Mouse (Mus musculus) heart, embryonic 10.5 days (tissue): ENCODE measurements around the gene Frs2. TPM values are rescaled to one million over a fixed set of nuclear protein-coding genes. Genes with fewer than 3 reads are reported as not detected.

Experiments
- DNase-seq: peaks from one replicate; pipeline ENCODE4 v3.0.0-alpha.2; 2017; ENCODE audit warnings: low spot score
- H3K27ac ChIP-seq: fragments of 300-500 bp; sonication (generic); 2 replicates; pipeline ENCODE4 v1.5.1; 2016; ENCODE audit warnings: mild to moderate bottlenecking
- H3K27me3 ChIP-seq: fragments of 300-500 bp; sonication (generic); 2 replicates; pipeline ENCODE4 v1.6.1; 2016; ENCODE audit warnings: mild to moderate bottlenecking; ENCODE audit not compliant: poor library complexity, insufficient read depth, severe bottlenecking
- H3K36me3 ChIP-seq: fragments of 300-500 bp; sonication (generic); 2 replicates; pipeline ENCODE4 v1.6.1; 2016; ENCODE audit warnings: mild to moderate bottlenecking, moderate library complexity
- H3K4me1 ChIP-seq: fragments of 300-500 bp; sonication (generic); 2 replicates; pipeline ENCODE4 v1.6.1; 2016; ENCODE audit warnings: mild to moderate bottlenecking
- H3K4me3 ChIP-seq: fragments of 300-500 bp; sonication (generic); 2 replicates; pipeline ENCODE4 v1.5.1; 2016; ENCODE audit warnings: mild to moderate bottlenecking, moderate library complexity
- H3K9me3 ChIP-seq: fragments of 300-500 bp; sonication (generic); 2 replicates; pipeline ENCODE4 v1.6.1; 2016; ENCODE audit warnings: mild to moderate bottlenecking, moderate library complexity
- WGBS: fragments of 180-500 bp; shearing (Covaris S2); methylation state at CpG from one replicate; pipeline ENCODE4 v1.1.7; 2016; 5-methylcytosine and 5-hydroxymethylcytosine counted together
- polyA plus RNA-seq: library from polyadenylated mRNA; unstranded; fragments of >200 nt; fragmentation: Nextera tagmentation; extraction: Ambion mirVana; gene quantifications from 2 replicates; pipeline ENCODE4 v1.2.1, GENCODE M21; 2016

The Frs2 gene
- polyA plus RNA-seq, result 20.0 and 23.0 TPM in 2 replicates

DNA sequence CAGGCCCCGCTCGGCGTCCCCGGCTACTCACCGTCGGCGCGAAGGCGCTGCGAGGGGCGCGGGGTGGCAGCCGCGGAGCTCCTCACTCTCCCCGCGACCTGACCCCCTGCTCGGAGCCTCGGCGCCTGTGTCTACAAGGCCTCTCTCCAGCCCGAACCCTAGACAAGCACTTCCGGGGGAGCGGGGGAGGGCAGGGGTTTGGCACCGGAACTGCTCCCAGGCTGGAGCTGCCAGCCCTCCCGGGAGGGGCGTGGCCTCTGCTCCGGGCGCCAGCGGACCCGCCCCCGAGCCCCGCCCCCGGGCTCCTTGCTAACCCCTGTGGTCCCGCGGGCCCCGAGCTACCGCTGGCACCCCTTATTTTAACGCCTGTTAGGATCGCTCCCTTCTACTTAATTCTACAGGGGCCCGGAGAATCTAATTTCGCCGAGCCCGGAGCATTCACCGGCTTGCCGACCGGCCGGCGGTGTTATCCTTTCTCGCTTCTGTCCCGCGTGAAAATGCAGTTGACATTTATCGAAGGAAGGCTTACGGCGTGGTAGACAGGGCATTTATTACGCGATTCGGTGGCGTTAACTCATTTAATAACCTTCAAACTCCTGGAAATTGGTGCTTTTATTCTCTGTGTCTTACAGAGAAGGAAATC is at the start of gene Frs2:
Frs2 (minus strand) TSS at position 174 of the 643 bp plus-strand sequence.
- peak; percentile 98 for DNase-seq
- Histone ChIP-seq H3K27me3 (no peaks in the 10 kb centered on the region), H3K27ac (peak within 1 kb of the TSS; percentile 98), H3K36me3 (no peaks in the 10 kb centered on the region), H3K4me1 (peaks cover 56% of the 10 kb centered on the region), H3K9me3 (no peaks in the 10 kb centered on the region), H3K4me3 (peak within 1 kb of the TSS; percentile 99)
- under 1% methylated on average over 57 of the region's 57 CpGs for WGBS

DNA sequence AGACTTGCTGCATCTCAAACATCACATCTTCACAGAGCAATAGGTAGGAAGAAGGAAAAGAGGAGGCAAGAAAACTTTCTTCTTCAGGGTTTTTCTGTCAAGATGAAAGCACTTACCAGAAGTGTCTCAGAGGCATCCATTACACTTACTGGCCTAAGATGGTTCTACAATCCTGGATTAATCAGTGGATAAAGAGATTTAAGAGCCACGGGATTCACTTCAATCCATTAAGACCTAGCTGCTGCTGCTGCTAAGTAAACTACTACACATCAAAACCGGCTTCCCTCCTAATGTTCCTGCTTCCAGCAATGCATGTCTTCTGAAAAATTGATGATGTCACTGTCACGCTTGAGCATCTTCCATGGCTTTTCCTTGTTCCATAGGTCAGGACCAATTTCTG is 48.4 kb upstream of the Frs2 start:
- no peak overlapping the region for H3K27ac ChIP-seq
- no peaks in the 10 kb centered on the region for H3K36me3 ChIP-seq
- no peaks in the 10 kb centered on the region for H3K9me3 ChIP-seq
- H3K4me3 ChIP-seq, result no peak overlapping the region
- H3K4me1 ChIP-seq, result peaks cover 15% of the 10 kb centered on the region
- no peaks in the 10 kb centered on the region for H3K27me3 ChIP-seq
- DNase-seq, result no peak
- WGBS, result 88% methylated on average over 3 of the region's 3 CpGs

DNA sequence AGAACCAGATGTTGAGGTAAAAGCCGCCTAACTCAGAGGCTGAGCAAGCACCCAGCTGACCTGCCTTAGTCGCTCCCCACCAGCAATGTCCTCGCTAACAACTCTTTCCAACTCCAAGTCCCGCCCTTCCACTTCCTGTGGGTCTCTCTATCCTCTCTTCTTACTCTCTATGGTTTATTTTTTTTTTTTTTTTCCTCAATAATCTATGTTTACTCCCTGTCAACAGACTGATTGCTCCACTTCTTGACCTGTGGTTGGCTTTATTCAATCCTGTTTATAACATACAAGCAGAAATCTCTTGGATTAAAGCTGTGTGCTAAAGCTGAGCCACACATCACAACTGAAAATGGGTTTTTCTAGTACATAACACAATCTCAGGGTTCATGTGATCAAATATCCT is 47.4 kb upstream of the Frs2 start:
- Histone ChIP-seq H3K27ac (no peak overlapping the region), H3K27me3 (no peaks in the 10 kb centered on the region), H3K9me3 (no peaks in the 10 kb centered on the region), H3K4me3 (no peak overlapping the region), H3K4me1 (peaks cover 15% of the 10 kb centered on the region), H3K36me3 (no peaks in the 10 kb centered on the region)
- no peak for DNase-seq
- 91% methylated on average over 4 of the region's 4 CpGs for WGBS

DNA sequence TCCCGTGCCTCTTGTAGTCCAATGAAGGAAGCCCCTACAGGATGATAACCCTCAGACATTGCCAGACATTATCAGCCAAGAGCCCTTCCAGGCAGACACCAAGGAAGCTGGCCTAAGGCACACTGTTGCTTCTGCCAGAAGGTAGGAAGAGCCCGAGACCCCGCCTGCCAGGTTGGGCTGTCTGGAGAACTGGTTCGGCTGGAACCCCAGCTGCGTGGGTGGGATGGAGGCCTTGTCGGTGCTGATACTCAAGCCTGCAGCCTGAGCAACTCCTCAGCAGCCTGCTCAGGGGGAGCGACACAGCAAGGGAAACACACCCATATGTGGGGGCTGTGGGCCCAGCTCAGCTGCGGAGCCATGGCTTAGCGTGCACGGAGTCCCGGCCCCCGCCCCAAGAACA is 46.7 kb upstream of the Frs2 start:
- Histone ChIP-seq H3K4me1 (peaks cover 15% of the 10 kb centered on the region), H3K4me3 (no peak overlapping the region), H3K36me3 (no peaks in the 10 kb centered on the region), H3K27ac (no peak overlapping the region), H3K27me3 (no peaks in the 10 kb centered on the region), H3K9me3 (no peaks in the 10 kb centered on the region)
- 87% methylated on average over 12 of the region's 12 CpGs for WGBS
- no peak for DNase-seq

- no peak for DNase-seq
- WGBS, result 84% methylated on average over 5 of the region's 5 CpGs
- Histone ChIP-seq H3K27me3 (no peaks in the 10 kb centered on the region), H3K27ac (no peak overlapping the region), H3K36me3 (no peaks in the 10 kb centered on the region), H3K9me3 (no peaks in the 10 kb centered on the region), H3K4me3 (no peak overlapping the region), H3K4me1 (peaks cover 7% of the 10 kb centered on the region)
These were observed 45.0 kb upstream of the Frs2 start for GRCm38 (mm10) chr10:117193364-117193763.

DNA sequence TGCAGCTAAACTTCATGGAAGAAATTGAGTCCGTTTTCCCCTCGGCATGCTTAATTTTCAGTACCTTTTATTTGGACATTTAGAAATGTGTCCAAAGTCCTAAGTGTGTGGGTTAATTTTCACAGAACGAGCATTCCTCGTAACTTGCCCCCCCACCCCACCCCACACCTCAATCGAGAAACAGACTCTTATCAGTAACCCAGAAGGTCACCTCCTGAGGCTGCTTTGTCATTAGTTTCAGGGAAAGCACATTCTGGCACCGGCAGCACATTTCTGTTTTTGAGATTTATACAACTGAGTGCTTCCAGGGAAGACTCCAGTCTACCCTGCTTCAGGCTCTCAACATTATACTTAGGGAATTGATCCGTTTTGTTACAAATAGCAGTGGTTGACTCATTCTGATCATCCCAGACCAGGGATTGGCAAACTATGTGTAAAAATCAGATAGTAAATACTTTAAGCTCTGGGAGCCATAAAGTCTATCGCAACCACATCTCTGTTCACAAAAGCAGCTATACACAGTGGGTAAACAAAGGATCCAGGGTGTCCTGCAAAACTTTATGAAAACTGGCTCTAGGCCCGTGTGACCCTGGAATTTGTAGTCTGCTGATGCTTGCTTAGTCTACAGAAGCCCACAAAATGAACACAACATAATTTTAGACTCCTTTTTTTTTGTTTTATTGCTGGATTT is 37.2 kb upstream of the Frs2 start:
- H3K36me3 ChIP-seq, result no peaks in the 10 kb centered on the region
- H3K27me3 ChIP-seq, result no peaks in the 10 kb centered on the region
- no peak overlapping the region for H3K4me3 ChIP-seq
- no peak for DNase-seq
- 46% methylated on average over 9 of the region's 9 CpGs for WGBS
- H3K9me3 ChIP-seq, result no peaks in the 10 kb centered on the region
- H3K27ac ChIP-seq, result peak overlapping the region; percentile 42
- peaks cover 19% of the 10 kb centered on the region for H3K4me1 ChIP-seq

DNA sequence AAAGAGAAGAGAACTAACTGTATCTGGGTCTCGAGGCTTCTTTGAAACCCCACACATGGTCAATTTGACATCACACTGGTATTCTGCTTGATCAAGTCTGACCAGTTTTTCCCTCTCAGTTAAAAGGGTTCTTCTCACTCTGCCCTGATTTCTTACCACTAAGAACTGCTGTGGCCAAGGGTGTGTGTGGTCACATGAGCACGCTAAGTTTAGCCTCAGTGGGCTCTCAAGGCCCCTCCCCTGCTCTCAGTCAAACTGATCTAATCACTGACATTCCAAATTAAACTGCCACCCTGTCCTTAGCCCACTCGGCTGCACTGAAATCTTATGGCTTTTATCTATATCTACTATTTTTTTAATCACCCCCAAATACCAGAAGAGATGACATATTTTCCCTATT is 32.8 kb upstream of the Frs2 start:
- peak overlapping the region; percentile 74 for H3K27ac ChIP-seq
- no peak overlapping the region for H3K4me3 ChIP-seq
- peaks cover 20% of the 10 kb centered on the region for H3K4me1 ChIP-seq
- 25% methylated on average over 3 of the region's 3 CpGs for WGBS
- no peak for DNase-seq
- H3K27me3 ChIP-seq, result no peaks in the 10 kb centered on the region
- H3K9me3 ChIP-seq, result no peaks in the 10 kb centered on the region
- H3K36me3 ChIP-seq, result no peaks in the 10 kb centered on the region

GRCm38 (mm10) chr10:117174645-117175044 is 26.3 kb upstream of the Frs2 start:
- DNase-seq, result no peak
- Histone ChIP-seq H3K27ac (peak overlapping the region; percentile 73), H3K27me3 (no peaks in the 10 kb centered on the region), H3K36me3 (no peaks in the 10 kb centered on the region), H3K9me3 (no peaks in the 10 kb centered on the region), H3K4me3 (peak overlapping the region; percentile 36; the same call in 1 of the 2 replicates), H3K4me1 (peaks cover 21% of the 10 kb centered on the region)
- 42% methylated on average over 12 of the region's 12 CpGs for WGBS

DNA sequence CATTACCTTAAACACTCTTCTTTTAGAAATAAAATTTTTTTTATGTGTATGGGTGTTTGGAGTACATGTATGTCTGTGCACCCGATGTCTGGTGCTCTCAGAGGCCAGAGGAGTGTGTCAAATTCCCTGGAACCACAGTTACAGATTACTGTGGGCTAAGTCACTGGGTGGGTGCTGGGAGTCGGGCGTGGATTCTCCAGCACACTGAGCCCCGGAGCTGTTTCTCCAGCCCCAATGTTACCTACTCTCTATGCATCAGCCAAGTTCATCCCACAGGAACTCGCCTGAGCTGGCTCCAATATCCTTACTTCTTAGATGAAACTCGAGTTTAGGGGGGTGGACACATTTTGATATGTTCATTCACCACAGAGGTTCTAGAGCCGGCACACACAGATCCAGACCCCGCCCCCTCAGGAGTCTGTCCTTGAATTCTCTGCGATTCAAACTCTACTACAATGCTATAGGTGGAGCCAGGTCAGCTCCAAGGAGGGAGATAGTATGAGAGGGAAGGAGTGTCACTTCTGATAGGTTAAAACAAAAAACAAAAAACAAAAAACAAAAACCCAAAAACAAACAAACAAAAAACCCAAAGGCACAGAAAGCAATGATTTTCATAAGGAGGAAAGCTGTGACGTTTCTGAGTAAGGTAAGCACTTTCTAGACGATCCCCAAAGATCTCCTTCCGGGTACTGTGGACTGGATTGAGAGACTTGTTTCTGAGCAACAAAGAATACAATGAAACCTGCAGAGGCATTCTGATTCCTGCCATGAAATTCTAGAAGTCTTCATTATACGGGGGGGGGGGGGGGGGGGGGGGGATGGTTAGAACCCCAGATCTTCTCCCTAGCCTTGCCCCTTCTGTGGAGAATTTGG is 25.5 kb upstream of the Frs2 start:
- 35% methylated on average over 13 of the region's 13 CpGs for WGBS
- Histone ChIP-seq H3K4me1 (peaks cover 21% of the 10 kb centered on the region), H3K27ac (peak overlapping the region; percentile 73), H3K9me3 (no peaks in the 10 kb centered on the region), H3K36me3 (no peaks in the 10 kb centered on the region), H3K4me3 (peak overlapping the region; percentile 36), H3K27me3 (no peaks in the 10 kb centered on the region)
- no peak for DNase-seq

- Histone ChIP-seq H3K36me3 (no peaks in the 10 kb centered on the region), H3K4me1 (peaks cover 21% of the 10 kb centered on the region), H3K4me3 (no peak overlapping the region), H3K27ac (no peak overlapping the region), H3K27me3 (no peaks in the 10 kb centered on the region), H3K9me3 (no peaks in the 10 kb centered on the region)
- no peak for DNase-seq
- WGBS, result 86% methylated on average over 1 of the region's 1 CpGs
These were observed 24.8 kb upstream of the Frs2 start for GRCm38 (mm10) chr10:117173111-117173510.

DNA sequence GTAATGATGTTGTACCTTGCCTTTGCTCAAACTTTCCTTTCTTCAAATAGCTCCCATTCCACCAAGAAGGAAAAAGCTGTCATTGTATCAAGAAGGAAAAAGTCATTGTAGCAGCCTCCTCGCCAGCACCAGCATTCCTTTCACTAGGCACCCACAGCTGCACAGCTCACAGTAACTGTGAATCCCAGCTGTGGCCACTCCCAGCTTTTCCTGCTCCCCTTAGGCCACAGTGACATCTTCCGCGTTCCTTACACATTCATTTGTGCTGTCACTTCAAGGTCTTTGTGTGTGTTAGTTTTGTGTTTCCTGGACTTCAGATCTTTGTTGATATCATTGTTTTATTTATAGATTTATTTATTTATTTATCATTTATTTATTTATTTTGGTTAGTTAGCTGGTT is 23.7 kb upstream of the Frs2 start:
- DNase-seq, result no peak
- H3K4me3 ChIP-seq, result no peak overlapping the region
- no peaks in the 10 kb centered on the region for H3K9me3 ChIP-seq
- H3K36me3 ChIP-seq, result no peaks in the 10 kb centered on the region
- H3K4me1 ChIP-seq, result peaks cover 21% of the 10 kb centered on the region
- 20% methylated on average over 3 of the region's 3 CpGs for WGBS
- H3K27ac ChIP-seq, result no peak overlapping the region
- H3K27me3 ChIP-seq, result no peaks in the 10 kb centered on the region

DNA sequence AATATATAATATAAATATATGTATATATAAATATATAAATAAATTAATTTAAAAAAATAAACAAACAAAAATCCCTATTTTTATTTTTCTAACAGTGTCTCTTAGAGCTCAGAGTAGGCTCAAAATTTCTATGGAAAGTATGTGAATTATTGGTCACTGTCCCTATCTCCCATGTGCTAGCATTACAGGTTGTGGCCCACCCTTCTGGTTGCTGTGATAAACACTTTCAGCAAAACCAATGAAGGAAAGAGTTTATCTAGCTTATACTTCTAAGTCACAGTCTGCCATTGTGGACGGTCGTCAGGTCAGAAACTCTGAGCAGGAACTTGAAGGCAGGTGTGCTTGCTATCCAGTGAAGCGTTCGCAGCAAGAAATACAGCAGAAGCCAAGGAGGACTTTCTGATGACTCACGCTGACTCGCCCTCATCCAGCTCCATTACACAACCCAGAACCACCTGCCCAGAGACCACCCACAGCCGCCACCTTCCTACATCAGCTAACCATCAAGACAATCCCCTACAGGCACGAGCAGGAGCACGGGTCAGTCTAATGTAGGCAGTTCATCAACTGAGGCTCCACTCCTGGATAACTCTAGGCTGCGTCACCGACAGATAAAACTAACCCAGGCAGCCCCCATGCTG is 18.6 kb upstream of the Frs2 start:
- Histone ChIP-seq H3K4me3 (no peak overlapping the region), H3K9me3 (no peaks in the 10 kb centered on the region), H3K36me3 (no peaks in the 10 kb centered on the region), H3K27me3 (no peaks in the 10 kb centered on the region), H3K27ac (peak overlapping the region; percentile 59; the same call in 1 of the 2 replicates), H3K4me1 (peaks cover 14% of the 10 kb centered on the region; the same call in 1 of the 2 replicates)
- 83% methylated on average over 11 of the region's 11 CpGs for WGBS
- DNase-seq, result peak; percentile 82
